Mouse (Mus musculus) CD4-positive naive resting alpha-beta T cell, adult 57 days (primary cell): Measurements from ENCODE around the gene Gm10643. TPM values are rescaled to one million over a fixed set of nuclear protein-coding genes. Genes with fewer than 3 reads are reported as not detected.

ENCODE experiments used
- total RNA-seq: library from RNA; stranded (reverse); gene quantifications from one replicate; pipeline ENCODE4 v1.2.4, GENCODE M21; 2023

The Gm10643 gene
- total RNA-seq: 5.0 TPM

DNA sequence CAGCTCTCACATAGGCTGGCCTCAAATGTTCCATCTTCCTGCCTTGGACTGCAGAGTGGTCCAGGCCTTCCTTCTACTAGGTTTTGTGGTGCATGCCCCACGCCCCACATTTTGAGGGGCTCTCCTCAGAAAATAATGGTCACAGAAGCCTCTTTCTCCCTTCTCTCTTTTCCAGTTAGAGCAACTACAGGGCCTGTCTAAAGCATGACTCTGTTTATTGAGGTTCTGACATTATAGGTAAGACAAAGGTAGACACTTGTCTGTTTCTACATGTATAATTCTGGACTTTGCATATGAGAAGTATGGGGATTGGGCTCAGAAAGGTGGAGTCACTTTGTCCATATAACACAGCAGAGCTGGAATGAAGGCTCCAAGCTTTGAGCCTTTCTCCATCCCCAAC is at the start of gene Gm10643:
Gm10643 (minus strand) TSS at position 101 of the 400 bp plus-strand sequence.

DNA sequence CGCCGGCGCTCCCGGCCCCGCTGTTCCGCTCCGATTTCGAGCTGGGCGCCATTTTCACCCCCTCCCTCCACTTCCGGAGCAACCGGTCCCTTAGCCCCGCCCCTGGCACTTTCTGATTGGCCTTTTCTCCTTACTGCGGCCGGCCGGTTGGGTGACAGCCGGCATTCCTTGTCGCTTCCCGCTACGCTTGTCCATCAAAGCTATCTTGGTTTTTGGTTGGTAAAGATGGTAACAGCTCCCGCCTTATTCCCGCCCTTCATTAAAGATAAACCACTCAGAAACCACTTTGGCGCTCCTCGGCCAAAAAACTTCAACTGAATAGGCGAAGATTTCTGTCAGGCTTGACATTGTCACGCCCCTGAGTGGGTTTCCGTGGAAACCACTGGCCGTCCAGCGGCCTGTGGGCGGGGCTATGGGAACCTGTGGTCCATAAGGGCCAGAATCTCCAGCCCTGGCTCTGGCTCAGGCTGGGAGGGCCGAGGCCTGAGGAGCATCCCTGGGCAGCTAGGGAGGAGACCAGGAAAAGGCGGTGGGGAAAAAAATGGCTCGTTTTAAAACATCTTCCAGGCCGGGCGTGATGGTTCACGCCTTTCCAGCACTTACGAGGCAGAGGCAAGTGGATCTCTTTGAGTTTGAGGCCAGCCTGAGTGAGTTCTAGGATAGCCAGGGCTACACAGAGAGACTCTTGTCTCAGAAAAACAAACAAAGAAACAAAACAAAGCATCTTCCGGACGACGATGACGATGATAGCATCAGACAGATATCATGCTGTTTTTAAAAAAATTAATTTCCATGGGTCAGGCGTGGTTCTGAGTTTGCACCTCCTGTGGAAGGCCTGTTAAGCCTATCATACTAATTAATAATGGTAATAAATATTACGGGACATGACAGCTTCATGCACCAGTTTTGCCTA is 40.0 kb upstream of the Gm10643 start, which contains the start of gene Dcaf15:
Dcaf15 (minus strand) TSS at position 72 of the 913 bp plus-strand sequence.

DNA sequence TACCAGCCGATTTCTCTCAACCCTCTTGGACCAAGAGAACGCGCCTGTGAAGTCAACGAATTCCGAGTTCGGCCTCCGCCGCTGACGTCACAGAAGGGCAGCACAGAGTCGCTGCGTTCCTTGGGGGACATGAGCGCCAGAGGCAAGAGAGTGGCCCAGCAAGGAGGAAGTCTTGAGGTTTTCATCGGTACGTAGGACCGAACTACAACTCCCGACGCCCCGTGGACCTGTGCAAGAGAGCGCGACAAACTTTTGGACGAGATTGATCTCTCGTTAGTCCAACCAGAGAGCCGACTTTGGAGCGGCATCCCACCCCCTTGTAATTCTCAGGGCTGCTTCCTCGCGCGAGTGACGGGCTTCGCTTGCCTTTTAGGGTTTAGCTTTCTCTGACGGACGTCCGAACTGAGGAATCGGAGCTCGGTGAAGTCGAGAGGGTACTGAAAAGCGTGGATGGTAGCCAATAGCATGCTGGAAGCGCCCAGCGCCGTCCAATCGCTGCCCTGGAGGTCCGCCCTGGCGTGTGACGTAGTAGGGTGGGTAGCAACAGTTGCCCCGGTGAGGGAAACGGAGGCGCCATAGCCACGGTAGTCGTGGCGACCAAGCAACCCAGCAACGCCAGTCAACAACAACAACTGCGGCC is 1.5 kb upstream of the Gm10643 start, which contains the start of gene Rfx1:
Rfx1 (plus strand) TSS at position 544 of the 640 bp plus-strand sequence.

DNA sequence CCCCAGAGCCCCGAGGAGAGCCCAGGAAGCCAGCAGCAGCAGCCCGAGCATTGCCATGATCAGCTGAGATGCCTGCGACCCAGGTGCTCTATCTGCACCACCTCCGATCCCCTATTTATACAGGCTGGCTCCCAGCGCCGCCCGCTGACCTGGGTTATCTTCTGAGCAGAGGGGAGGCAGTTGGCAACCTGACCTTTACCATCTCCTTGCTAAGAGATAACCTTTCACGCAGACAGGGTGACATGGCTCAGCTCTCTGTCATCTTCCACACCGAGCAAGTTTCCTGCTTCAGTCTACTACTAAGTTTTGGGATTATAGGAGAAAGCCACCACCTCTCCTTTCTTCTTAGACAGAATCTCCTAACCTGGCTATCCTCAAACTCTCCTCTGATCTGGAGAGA is 20.0 kb downstream of the Gm10643 start, which contains the start of gene Rln3:
Rln3 (minus strand) TSS at position 101 of the 400 bp plus-strand sequence.

DNA sequence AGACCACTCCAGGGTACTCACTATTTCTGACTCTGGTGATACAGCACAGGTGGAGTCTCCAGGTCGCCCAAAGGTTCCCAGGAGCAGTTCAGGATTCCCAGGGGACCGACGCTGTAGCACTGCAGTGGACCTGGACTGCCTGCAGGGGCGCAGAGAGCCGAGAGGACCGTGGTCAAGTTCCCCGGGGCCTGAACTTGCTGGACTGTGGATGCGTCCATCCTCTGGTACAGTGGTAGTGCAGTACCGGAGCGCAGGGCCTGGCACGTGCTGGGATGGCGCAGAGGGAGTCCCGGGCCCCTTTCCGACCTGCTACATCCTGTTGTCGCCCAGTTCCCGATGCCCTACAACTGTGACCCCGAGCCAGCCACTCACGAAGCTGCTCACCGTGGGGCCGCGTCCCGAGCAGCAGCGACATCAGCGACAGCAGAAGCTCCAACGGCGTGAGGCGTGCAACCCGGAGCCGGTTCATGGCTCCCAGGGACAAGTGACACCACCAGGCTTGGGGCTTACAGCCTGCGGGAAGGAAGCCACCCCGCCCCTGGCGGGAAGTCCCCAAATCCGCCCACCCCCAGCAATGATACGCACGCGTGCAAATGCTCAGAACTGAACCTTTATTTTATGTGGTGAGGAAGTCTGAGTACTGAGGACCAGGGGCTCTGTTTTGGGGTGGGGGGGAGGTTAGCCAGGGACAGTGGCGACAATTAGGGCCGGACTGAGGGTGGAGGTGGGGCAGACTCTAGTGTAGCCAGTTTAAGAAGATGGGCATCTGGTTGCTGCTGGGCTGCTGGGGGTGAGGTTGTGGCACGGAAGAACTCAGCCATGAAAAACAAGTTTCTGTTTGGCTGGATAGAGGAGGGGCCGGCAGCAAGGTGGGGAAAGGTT is 22.6 kb downstream of the Gm10643 start, which contains the start of gene Il27ra:
Il27ra (minus strand) TSS at position 524 of the 882 bp plus-strand sequence.

DNA sequence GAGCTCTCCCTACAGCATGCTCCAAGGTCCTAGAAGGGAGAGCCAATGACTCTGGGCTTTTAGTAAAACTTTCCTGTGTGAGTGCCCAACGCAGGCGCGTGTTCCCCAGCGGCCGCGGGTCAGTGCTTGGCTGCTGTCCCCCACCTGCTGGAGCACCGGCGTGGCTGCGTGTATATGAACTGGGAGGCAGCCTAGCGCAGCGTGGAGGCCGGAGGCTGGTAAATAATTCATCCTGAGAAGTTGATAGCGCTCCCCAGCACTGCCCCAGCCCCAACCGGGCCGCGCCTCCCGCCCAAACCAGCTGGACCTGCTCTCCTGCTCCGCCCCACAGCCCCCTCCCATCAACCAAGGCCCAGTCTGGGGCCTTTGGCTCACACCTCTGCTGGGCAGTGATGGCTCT is 43.8 kb downstream of the Gm10643 start, which contains the start of gene Palm3:
Palm3 (plus strand) TSS at position 376 of the 400 bp plus-strand sequence.

Other genes starting within 250 kb of the Gm10643 start
- 70.9 TPM for gene Adgrl1, start 165.0 kb downstream of the Gm10643 start, total RNA-seq
- gene Gm10644, start 109.9 kb downstream of the Gm10643 start, total RNA-seq: 1.3 TPM
- gene Asf1b, start 109.6 kb downstream of the Gm10643 start, total RNA-seq: 5.4 TPM
- gene Prkaca, start 92.1 kb downstream of the Gm10643 start, total RNA-seq: 37.8 TPM
- gene Samd1, start 67.5 kb downstream of the Gm10643 start, total RNA-seq: 52.6 TPM
- gene 1700067K01Rik, start 63.6 kb downstream of the Gm10643 start, total RNA-seq: not detected
- gene 2210011C24Rik, start 53.0 kb downstream of the Gm10643 start, total RNA-seq: not detected
- gene Palm3, start 43.7 kb downstream of the Gm10643 start, total RNA-seq: not detected
- gene Il27ra, start 22.5 kb downstream of the Gm10643 start, total RNA-seq: 280 TPM
- 1.4 TPM for gene Rln3, start 20.1 kb downstream of the Gm10643 start, total RNA-seq
- 124 TPM for gene Rfx1, start 1.7 kb upstream of the Gm10643 start, total RNA-seq
- gene Dcaf15, start 39.6 kb upstream of the Gm10643 start, total RNA-seq: 69.1 TPM
- gene Podnl1, start 60.9 kb upstream of the Gm10643 start, total RNA-seq: 3.8 TPM
- 32.5 TPM for gene Cc2d1a, start 82.8 kb upstream of the Gm10643 start, total RNA-seq
- 2.4 TPM for gene 4930432K21Rik, start 82.9 kb upstream of the Gm10643 start, total RNA-seq
- not detected for gene Nanos3, start 120.1 kb upstream of the Gm10643 start, total RNA-seq
- gene Zswim4, start 171.9 kb upstream of the Gm10643 start, total RNA-seq: 32.3 TPM
- gene D8Ertd738e, start 184.6 kb upstream of the Gm10643 start, total RNA-seq: 199 TPM
- gene Mri1, start 192.2 kb upstream of the Gm10643 start, total RNA-seq: 43.7 TPM
- gene Ccdc130, start 205.2 kb upstream of the Gm10643 start, total RNA-seq: 16.2 TPM